Mouse (Mus musculus): ENCODE measurements around the gene Stx8. TPM values are rescaled to one million over a fixed set of nuclear protein-coding genes. Genes with fewer than 3 reads are reported as not detected.
A peak's percentile ranks its signal among the peaks of the same experiment; 100 is the strongest.

Stx8 gene
- total and polyA plus RNA-seq, 2 experiments from 2014 or later = 10.8 to 65.8 TPM

DNA sequence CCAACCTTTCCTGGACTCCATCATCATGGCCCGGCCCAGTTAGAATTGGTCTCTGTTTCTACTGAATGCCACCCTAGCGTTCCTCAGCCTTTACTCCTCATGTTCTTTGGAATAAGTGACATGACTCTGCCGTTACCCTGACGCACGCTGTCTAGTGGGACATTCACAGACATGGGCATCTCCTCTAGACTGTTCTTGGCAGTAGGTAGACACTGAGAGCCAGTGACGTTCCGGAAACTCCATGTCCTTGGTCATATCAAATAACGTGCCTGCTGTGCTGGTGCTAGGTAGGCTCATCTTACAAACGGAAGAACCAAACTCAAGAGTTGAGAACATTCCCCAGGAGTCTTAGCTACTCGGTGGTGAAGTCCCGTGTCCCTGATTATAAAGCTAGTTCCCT lies 231.5 kb downstream of the Stx8 start:
- ATAC-seq = no peak
- no peaks in the 10 kb centered on the region for H3K27me3 ChIP-seq (ENCODE audit: insufficient read depth, low read length)

GRCm38 (mm10) chr11:68198696-68199095 lies 232.7 kb downstream of the Stx8 start:
- Histone ChIP-seq H3K27me3 (ENCODE audit: insufficient read depth, low read length) (no peaks in the 10 kb centered on the region), H3K9ac (replicated peaks; ENCODE audit: low read length) (no peak overlapping the region), H3K27ac (no peak overlapping the region), H3K9me3 (ENCODE audit: low read length) (no peaks in the 10 kb centered on the region), H3K4me1 (ENCODE audit: insufficient read depth, low read length) (peaks cover 22% of the 10 kb centered on the region), H3K36me3 (ENCODE audit: insufficient read depth, low read length) (no peaks in the 10 kb centered on the region), H3K4me2 (ENCODE audit: low read depth, low read length) (no peak overlapping the region), H3K4me3 (ENCODE audit: low read length) (no peak overlapping the region)
- DNase-seq (ENCODE audit: low spot score) = no peak
- ATAC-seq = no peak
- 57% methylated on average over 10 of the region's 10 CpGs for WGBS
- TF ChIP-seq CTCF (IDR thresholded peaks at IDR 0.05; ENCODE audit: low read depth) = no peak

More for the DNA sequence above, 231.5 kb downstream of the Stx8 start:
- H3K4me3 ChIP-seq (ENCODE audit: low read length) = no peak overlapping the region
- H3K27ac ChIP-seq = no peak overlapping the region
- H3K4me1 ChIP-seq (ENCODE audit: insufficient read depth, low read length) = peaks cover 22% of the 10 kb centered on the region
- TF ChIP-seq CTCF (IDR thresholded peaks at IDR 0.05; ENCODE audit: low read depth) = no peak
- no peaks in the 10 kb centered on the region for H3K36me3 ChIP-seq (ENCODE audit: insufficient read depth, low read length)
- no peaks in the 10 kb centered on the region for H3K9me3 ChIP-seq (ENCODE audit: low read length)
- no peak overlapping the region for H3K4me2 ChIP-seq (ENCODE audit: low read depth, low read length)
- no peak overlapping the region for H3K9ac ChIP-seq (replicated peaks; ENCODE audit: low read length)
- no peak for DNase-seq (ENCODE audit: low spot score)
- 92% methylated on average over 11 of the region's 11 CpGs for WGBS

DNA sequence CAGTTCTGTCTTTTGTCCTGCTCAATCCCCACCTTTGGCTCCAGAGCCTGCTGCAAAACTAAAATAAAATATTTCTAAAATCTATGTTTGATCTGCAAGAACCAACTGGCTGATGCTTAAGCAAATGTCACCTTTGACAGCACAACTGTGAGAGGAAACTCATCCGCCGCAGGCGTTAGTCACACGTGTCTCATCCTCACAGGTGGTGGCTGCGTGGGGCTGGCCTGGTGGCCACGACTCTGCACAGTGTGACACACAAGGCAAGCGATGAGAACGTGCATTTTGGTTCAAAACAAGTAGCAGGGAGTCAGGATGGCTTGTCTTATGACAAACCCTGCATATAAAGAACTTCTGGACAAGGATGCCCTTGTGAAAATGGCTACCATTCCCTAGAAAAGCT lies 233.1 kb downstream of the Stx8 start:
- WGBS = 57% methylated on average over 8 of the region's 8 CpGs
- Histone ChIP-seq H3K27me3 (ENCODE audit: insufficient read depth, low read length) (no peaks in the 10 kb centered on the region), H3K36me3 (ENCODE audit: insufficient read depth, low read length) (no peaks in the 10 kb centered on the region), H3K9me3 (ENCODE audit: low read length) (no peaks in the 10 kb centered on the region), H3K4me2 (ENCODE audit: low read depth, low read length) (no peak overlapping the region), H3K27ac (no peak overlapping the region), H3K4me3 (ENCODE audit: low read length) (no peak overlapping the region), H3K4me1 (ENCODE audit: insufficient read depth, low read length) (peaks cover 22% of the 10 kb centered on the region), H3K9ac (replicated peaks; ENCODE audit: low read length) (no peak overlapping the region)
- no peak for DNase-seq (ENCODE audit: low spot score)
- TF ChIP-seq CTCF (IDR thresholded peaks at IDR 0.05; ENCODE audit: low read depth) = no peak
- no peak for ATAC-seq

DNA sequence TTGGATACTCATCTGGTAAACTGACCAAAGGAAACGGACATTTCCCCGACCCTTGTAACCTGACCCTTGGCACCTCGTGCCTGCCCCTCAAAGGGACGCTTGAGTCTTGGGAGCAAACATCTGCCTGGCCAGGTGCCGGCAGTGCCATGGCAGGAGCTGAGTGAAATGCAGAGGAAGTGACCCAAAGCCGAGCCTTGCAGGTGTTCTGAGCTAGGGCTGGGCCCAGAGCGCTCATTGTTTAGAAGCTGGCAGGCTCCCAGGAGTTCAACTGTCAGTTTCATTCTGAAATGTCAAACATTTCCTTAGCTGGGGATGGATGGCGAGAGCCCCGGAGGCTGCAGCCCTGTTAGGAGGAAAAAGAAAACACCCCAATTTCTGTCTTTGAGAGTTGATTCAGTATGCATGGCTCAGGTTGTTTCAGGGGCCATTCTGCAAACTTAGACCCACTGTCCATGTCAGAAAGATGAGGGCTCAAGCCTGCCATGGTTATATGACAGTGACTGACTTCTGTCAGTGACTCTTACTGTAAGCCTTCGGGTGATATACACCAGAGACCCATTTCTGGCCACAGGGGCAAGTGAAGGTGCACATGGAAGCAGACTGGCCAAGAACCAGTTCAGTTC lies 233.9 kb downstream of the Stx8 start:
- H3K9me3 ChIP-seq (ENCODE audit: low read length) = no peaks in the 10 kb centered on the region
- DNase-seq (ENCODE audit: low spot score) (no peak), ATAC-seq (no peak)
- H3K27ac ChIP-seq = no peak overlapping the region
- H3K4me2 ChIP-seq (ENCODE audit: low read depth, low read length) = no peak overlapping the region
- no peak overlapping the region for H3K4me3 ChIP-seq (ENCODE audit: low read length)
- no peak for TF ChIP-seq CTCF (IDR thresholded peaks at IDR 0.05; ENCODE audit: low read depth)
- 39% methylated on average over 10 of the region's 10 CpGs for WGBS
- H3K27me3 ChIP-seq (ENCODE audit: insufficient read depth, low read length) = no peaks in the 10 kb centered on the region
- H3K36me3 ChIP-seq (ENCODE audit: insufficient read depth, low read length) = no peaks in the 10 kb centered on the region
- H3K4me1 ChIP-seq (ENCODE audit: insufficient read depth, low read length) = peaks cover 20% of the 10 kb centered on the region
- H3K9ac ChIP-seq (replicated peaks; ENCODE audit: low read length) = no peak overlapping the region

- DNase-seq (ENCODE audit: low spot score) = no peak
- no peak overlapping the region for H3K4me2 ChIP-seq (ENCODE audit: low read depth, low read length)
- H3K4me1 ChIP-seq (ENCODE audit: insufficient read depth, low read length) = peaks cover 15% of the 10 kb centered on the region
- no peak for TF ChIP-seq CTCF (IDR thresholded peaks at IDR 0.05; ENCODE audit: low read depth)
- ATAC-seq = no peak
- H3K9me3 ChIP-seq (ENCODE audit: low read length) = no peaks in the 10 kb centered on the region
- H3K9ac ChIP-seq (replicated peaks; ENCODE audit: low read length) = no peak overlapping the region
- no peak overlapping the region for H3K4me3 ChIP-seq (ENCODE audit: low read length)
- no peak overlapping the region for H3K27ac ChIP-seq
- H3K27me3 ChIP-seq (ENCODE audit: insufficient read depth, low read length) = no peaks in the 10 kb centered on the region
- WGBS = 92% methylated on average over 4 of the region's 4 CpGs
- no peaks in the 10 kb centered on the region for H3K36me3 ChIP-seq (ENCODE audit: insufficient read depth, low read length)
Measured at GRCm38 (mm10) chr11:68200500-68200899, 234.5 kb downstream of the Stx8 start.

DNA sequence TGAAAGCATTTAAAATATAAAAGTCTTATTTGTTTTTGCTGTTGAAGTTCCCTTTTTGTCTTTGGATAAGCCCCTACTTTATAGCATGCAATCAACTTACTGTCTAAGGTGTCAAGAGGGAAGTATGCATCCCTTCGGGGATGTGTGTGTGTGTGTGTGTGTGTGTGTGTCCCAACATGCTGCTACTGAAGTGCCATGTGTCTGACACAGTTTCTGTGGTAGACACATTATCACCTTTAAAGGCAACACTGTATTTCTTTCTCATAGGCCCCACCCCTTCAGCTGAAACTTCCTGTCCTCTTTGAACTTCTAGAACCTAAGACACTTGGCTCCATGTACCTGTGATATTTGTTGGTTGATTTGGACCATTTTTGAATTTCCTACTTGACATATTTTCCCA lies 235.1 kb downstream of the Stx8 start:
- no peaks in the 10 kb centered on the region for H3K27me3 ChIP-seq (ENCODE audit: insufficient read depth, low read length)
- no peaks in the 10 kb centered on the region for H3K9me3 ChIP-seq (ENCODE audit: low read length)
- H3K36me3 ChIP-seq (ENCODE audit: insufficient read depth, low read length) = no peaks in the 10 kb centered on the region
- WGBS = 88% methylated on average over 1 of the region's 1 CpGs
- no peak for DNase-seq (ENCODE audit: low spot score)
- H3K9ac ChIP-seq (replicated peaks; ENCODE audit: low read length) = no peak overlapping the region
- no peak overlapping the region for H3K27ac ChIP-seq
- H3K4me2 ChIP-seq (ENCODE audit: low read depth, low read length) = no peak overlapping the region
- no peak for TF ChIP-seq CTCF (IDR thresholded peaks at IDR 0.05; ENCODE audit: low read depth)
- H3K4me3 ChIP-seq (ENCODE audit: low read length) = no peak overlapping the region
- peaks cover 9% of the 10 kb centered on the region; the same call in 1 of the 2 replicates for H3K4me1 ChIP-seq (ENCODE audit: insufficient read depth, low read length)
- ATAC-seq = no peak

DNA sequence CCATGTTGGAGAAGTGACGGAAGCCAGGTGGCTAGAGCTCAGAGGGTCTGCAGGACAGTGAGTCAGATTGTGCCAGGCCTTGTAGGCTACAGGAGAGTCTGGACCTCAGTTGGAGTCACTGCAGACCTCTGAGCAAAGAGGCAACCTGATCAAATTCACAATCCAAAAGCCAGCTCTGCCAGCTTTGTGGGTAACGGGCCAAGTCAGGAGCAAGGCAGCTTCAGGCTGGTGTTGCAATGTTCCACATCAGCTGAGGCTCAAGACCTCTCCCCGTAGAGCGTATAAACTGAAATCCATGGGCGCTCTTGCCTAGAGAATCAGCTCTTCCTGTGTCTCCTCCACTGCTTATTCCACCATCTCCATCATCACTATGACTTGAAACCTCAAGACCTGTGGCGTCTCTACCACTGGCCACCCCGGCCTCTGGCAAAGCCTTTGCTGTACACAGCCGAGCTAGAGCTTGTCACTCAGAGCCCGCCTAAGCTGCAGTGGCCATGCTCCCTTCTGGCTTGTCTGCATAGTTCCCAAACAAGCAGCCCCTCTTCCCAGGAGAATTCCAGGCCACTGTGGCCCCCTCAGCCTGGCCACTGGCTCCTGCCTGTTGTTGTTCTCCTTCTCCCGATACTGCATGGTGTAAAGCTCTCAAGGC lies 235.9 kb downstream of the Stx8 start:
- 75% methylated on average over 10 of the region's 10 CpGs for WGBS
- H3K9me3 ChIP-seq (ENCODE audit: low read length) = no peaks in the 10 kb centered on the region
- H3K27ac ChIP-seq = peak overlapping the region; percentile 5; the same call in 1 of the 2 replicates
- H3K4me3 ChIP-seq (ENCODE audit: low read length) = no peak overlapping the region
- H3K4me1 ChIP-seq (ENCODE audit: insufficient read depth, low read length) = peaks cover 3% of the 10 kb centered on the region; the same call in 1 of the 2 replicates
- DNase-seq (ENCODE audit: low spot score) (no peak), ATAC-seq (no peak)
- H3K9ac ChIP-seq (replicated peaks; ENCODE audit: low read length) = no peak overlapping the region
- H3K27me3 ChIP-seq (ENCODE audit: insufficient read depth, low read length) = no peaks in the 10 kb centered on the region
- no peak for TF ChIP-seq CTCF (IDR thresholded peaks at IDR 0.05; ENCODE audit: low read depth)
- no peak overlapping the region for H3K4me2 ChIP-seq (ENCODE audit: low read depth, low read length)
- no peaks in the 10 kb centered on the region for H3K36me3 ChIP-seq (ENCODE audit: insufficient read depth, low read length)

Measured in hindbrain, postnatal 0 days (tissue).